In the genomic region with DNA sequence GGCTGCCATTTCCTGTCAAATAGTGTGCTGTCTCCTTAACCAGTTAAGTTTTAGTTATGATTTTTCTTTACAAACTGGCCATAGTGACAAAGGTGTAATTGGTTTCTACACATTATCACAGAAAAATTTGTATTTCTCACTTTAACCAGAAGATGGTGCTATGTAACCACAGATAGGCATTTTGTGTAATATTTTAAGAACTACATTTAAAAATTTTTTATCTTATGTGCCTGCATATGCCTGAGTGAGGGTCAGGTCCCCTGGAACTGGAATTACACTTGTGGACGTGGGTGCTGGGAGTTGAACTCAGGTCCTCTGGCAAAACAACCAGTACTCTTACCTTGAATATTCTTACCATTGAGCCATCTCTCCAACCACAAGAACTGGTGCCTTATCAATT, we compare ENCODE assay signal across 12 mouse cellular contexts. TPM values are rescaled to one million over a fixed set of nuclear protein-coding genes. Genes with fewer than 3 reads are reported as not detected.
DNase-seq lines count a peak whose midpoint lies in the region; ATAC-seq and TF ChIP-seq lines count a peak whose summit lies in the region.
"Had no signal": no experiment of that assay in that cellular context is flagged by ENCODE, and none has a peak within 500 bp of the region (broad histone marks: within the 10 kb centered on the region; RNA-seq: fewer than 3 reads in every experiment).

No protein-coding gene starts in this region.

- H3K4me2 ChIP-seq in kidney, postnatal 0 days (ENCODE audit: low read length): no peak overlapping the region
- H3K4me2 ChIP-seq in CH12.LX (ENCODE audit: insufficient read depth, low read depth, poor library complexity, severe bottlenecking): no peak overlapping the region
- H3K4me2 ChIP-seq: embryonic facial prominence, embryonic 12.5 days; limb, embryonic 12.5 days; midbrain, embryonic 12.5 days had no signal

- dilution Hi-C loops in CH12.LX (cut with MboI; ENCODE audit: extremely low pct_ligation_motif_present, extremely low pct_unique_long_range_greater_than_20kb, low sequenced_read_pairs): no loop called here

- DNase-seq in cerebellum, adult 9-10 months: peak; percentile 48
- no peak for DNase-seq in cerebellum, postnatal 4 days (ENCODE audit: low spot score in 2 of 2)
- DNase-seq in kidney, postnatal 0 days (ENCODE audit: low spot score): peak; percentile 63
- no peak for DNase-seq in kidney, postnatal 4 days
- DNase-seq in CH12.LX (ENCODE audit: extremely low read depth): no peak
- no peak for DNase-seq in urinary bladder, adult 2 months (ENCODE audit: low spot score)
- DNase-seq: adrenal gland, postnatal 10 days had no signal

- no peak for TF ChIP-seq POLR2A in CH12.LX (IDR thresholded peaks at IDR 0.05; ENCODE audit: low read depth, low read length)

- peaks cover 9% of the 10 kb centered on the region for H3K79me2 ChIP-seq in CH12.LX (replicated peaks; ENCODE audit: control insufficient read depth, extremely low read depth, insufficient read depth, poor library complexity, severe bottlenecking)

- ATAC-seq in kidney, postnatal 0 days (replicated peaks; ENCODE audit: low FRiP score, low read depth): no peak
- ATAC-seq in inflammation-experienced regulatory T-cells, adult 6 months: peak; percentile 38
- ATAC-seq in erythroid progenitor cell, adult 5-6 weeks (replicated peaks; ENCODE audit: low FRiP score, poor library complexity, severe bottlenecking): no peak

- TF ChIP-seq CTCF in kidney, postnatal 0 days (IDR thresholded peaks at IDR 0.05; ENCODE audit: low read depth): peak; percentile 71
- TF ChIP-seq CTCF in CH12.LX (conservative IDR thresholded peaks at IDR 0.05 in 1 of 2, IDR thresholded peaks at IDR 0.05 in 1 of 2; ENCODE audit: low read depth in 2 of 2, low read length in 2 of 2): peak; percentile 28 to 74; a peak in 3 of 4 replicates

- H3K4me1 ChIP-seq in kidney, postnatal 0 days (replicated peaks; ENCODE audit: insufficient read depth, low read length): 0 out of 2 replicates have a peak, but pooled peaks cover 4% of the 10 kb centered on the region
- H3K4me1 ChIP-seq in CH12.LX (ENCODE audit: control insufficient read depth in 1 of 2, insufficient read depth in 2 of 2): peaks cover 0 to 68% of the 10 kb centered on the region in 2 experiments; a peak in 3 of 4 replicates
- H3K4me1 ChIP-seq: embryonic facial prominence, embryonic 12.5 days had no signal

- H3K27ac ChIP-seq in kidney, postnatal 0 days: no peak overlapping the region
- H3K27ac ChIP-seq in CH12.LX (ENCODE audit: insufficient read depth, low read depth): no peak overlapping the region
- H3K27ac ChIP-seq: embryonic facial prominence, embryonic 12.5 days; limb, embryonic 12.5 days had no signal

- peak; percentile 90 for TF ChIP-seq RAD21 in CH12.LX (IDR thresholded peaks at IDR 0.05; ENCODE audit: low read depth, low read length)

- no peaks in the 10 kb centered on the region for H3K27me3 ChIP-seq in kidney, postnatal 0 days (ENCODE audit: insufficient read depth, low read length)
- H3K27me3 ChIP-seq in CH12.LX (replicated peaks): no peaks in the 10 kb centered on the region
- H3K27me3 ChIP-seq: embryonic facial prominence, embryonic 12.5 days; limb, embryonic 12.5 days; midbrain, embryonic 12.5 days had no signal

- H3K4me3 ChIP-seq in kidney, postnatal 0 days (replicated peaks; ENCODE audit: low read depth, low read length): no peak overlapping the region
- H3K4me3 ChIP-seq in CH12.LX (replicated peaks in 1 of 3; ENCODE audit: low read depth in 2 of 3, low read length in 2 of 3, poor library complexity in 1 of 3): no peak overlapping the region
- H3K4me3 ChIP-seq: embryonic facial prominence, embryonic 12.5 days; limb, embryonic 12.5 days; midbrain, embryonic 12.5 days had no signal

- WGBS in kidney, postnatal 0 days: 59% methylated on average over 1 of the region's 1 CpGs

- peaks cover 26% of the 10 kb centered on the region; the same call in 1 of the 2 replicates for H3K36me3 ChIP-seq in kidney, postnatal 0 days (ENCODE audit: insufficient read depth, low read length)
- H3K36me3 ChIP-seq in CH12.LX (replicated peaks in 1 of 2; ENCODE audit: control insufficient read depth in 1 of 2, insufficient read depth in 1 of 2, low read length in 1 of 2): peaks cover 13 to 71% of the 10 kb centered on the region in 2 experiments

- TF ChIP-seq EP300 in CH12.LX (IDR thresholded peaks at IDR 0.05; ENCODE audit: low read length): no peak

- H3K9me3 ChIP-seq in kidney, postnatal 0 days (replicated peaks; ENCODE audit: low read length): no peaks in the 10 kb centered on the region
- H3K9me3 ChIP-seq in CH12.LX (replicated peaks; ENCODE audit: low read length): no peaks in the 10 kb centered on the region
- H3K9me3 ChIP-seq: embryonic facial prominence, embryonic 12.5 days; limb, embryonic 12.5 days; midbrain, embryonic 12.5 days had no signal

- in situ Hi-C loops in CH12.LX (cut with MboI; ENCODE audit: low pct_ligation_motif_present, low pct_unique_long_range_greater_than_20kb, low sequenced_read_pairs): loop anchor here (25.0 kb wide), 1 partner anchor 487 kb away; no protein-coding TSS in a partner anchor

- no peak overlapping the region for H3K9ac ChIP-seq in kidney, postnatal 0 days (ENCODE audit: low read depth, low read length)
- no peak overlapping the region for H3K9ac ChIP-seq in CH12.LX (ENCODE audit: insufficient read depth, low read depth)
- H3K9ac ChIP-seq: embryonic facial prominence, embryonic 12.5 days; limb, embryonic 12.5 days; midbrain, embryonic 12.5 days had no signal

TF ChIP-seq in CH12.LX, 34 proteins besides CTCF, POLR2A, EP300 and RAD21:
- TF ChIP-seq SMC3 (IDR thresholded peaks at IDR 0.05; ENCODE audit: low read depth, low read length): peak; percentile 58
- TF ChIP-seq HCFC1 (IDR thresholded peaks at IDR 0.05; ENCODE audit: low read depth, low read length): no peak

RNA-seq across cellular contexts. Expression of a gene that starts 13.4 kb away (rescaled TPM):
- polyA plus RNA-seq in kidney, postnatal 0 days (2015; fragmentation: Nextera tagmentation; extraction: Ambion mirVana): 215 and 232 TPM in 2 replicates
- total RNA-seq in CH12.LX (2012; rRNA removed) (23.7 and 33.2 TPM in 2 replicates), CH12.LX (2014; rRNA removed) (38.0 and 39.2 TPM in 2 replicates)
- polyA plus RNA-seq in CH12.LX (2012; ENCODE audit: insufficient read length, low read depth): 61.1 and 67.4 TPM in 2 replicates
- polyA plus RNA-seq in inflammation-experienced regulatory T-cells, adult 6 months (2017; shearing (Covaris generic)): 10 to 100 TPM in 2 of 3 experiments, 1 to 10 TPM in 1; 9.7 to 17.0 (median 12.9) TPM
- polyA plus RNA-seq in urinary bladder, adult 2 months (2012; rRNA removed): 60.3 and 63.6 TPM in 2 replicates
- 271 and 342 TPM in 2 replicates for total RNA-seq in erythroid progenitor cell, adult 5-6 weeks (2015; ENCODE audit: low replicate concordance)
- total RNA-seq in erythroid progenitor cell, adult 5-6 weeks (2017; ENCODE audit: low replicate concordance): 296 and 327 TPM in 2 replicates

RNA-seq across cellular contexts. Expression of a gene that starts 35.6 kb away (rescaled TPM):
- 277 and 296 TPM in 2 replicates for polyA plus RNA-seq in kidney, postnatal 0 days (2015; fragmentation: Nextera tagmentation; extraction: Ambion mirVana)
- total RNA-seq in CH12.LX (2012; rRNA removed): 71.9 and 117 TPM in 2 replicates
- 217 and 237 TPM in 2 replicates for total RNA-seq in CH12.LX (2014; rRNA removed)
- 243 and 265 TPM in 2 replicates for polyA plus RNA-seq in CH12.LX (2012; ENCODE audit: insufficient read length, low read depth)
- 100 to 1,000 TPM; 280 to 438 (median 366) TPM for polyA plus RNA-seq in inflammation-experienced regulatory T-cells, adult 6 months (2017; shearing (Covaris generic))
- polyA plus RNA-seq in urinary bladder, adult 2 months (2012; rRNA removed): 152 and 171 TPM in 2 replicates
- total RNA-seq in erythroid progenitor cell, adult 5-6 weeks (2015; ENCODE audit: low replicate concordance): 183 and 257 TPM in 2 replicates
- total RNA-seq in erythroid progenitor cell, adult 5-6 weeks (2017; ENCODE audit: low replicate concordance): 59.2 and 65.6 TPM in 2 replicates

RNA-seq across cellular contexts. Expression of a gene that starts 48.8 kb away (rescaled TPM):
- polyA plus RNA-seq in kidney, postnatal 0 days (2015; fragmentation: Nextera tagmentation; extraction: Ambion mirVana): 427 and 432 TPM in 2 replicates
- total RNA-seq in CH12.LX (2012; rRNA removed) (161 and 198 TPM in 2 replicates), CH12.LX (2014; rRNA removed) (381 and 389 TPM in 2 replicates)
- polyA plus RNA-seq in CH12.LX (2012; ENCODE audit: insufficient read length, low read depth): 197 and 223 TPM in 2 replicates
- polyA plus RNA-seq in inflammation-experienced regulatory T-cells, adult 6 months (2017; shearing (Covaris generic)): 100 to 1,000 TPM; 164 to 240 (median 184) TPM
- 178 and 179 TPM in 2 replicates for polyA plus RNA-seq in urinary bladder, adult 2 months (2012; rRNA removed)
- 72.5 and 85.8 TPM in 2 replicates for total RNA-seq in erythroid progenitor cell, adult 5-6 weeks (2015; ENCODE audit: low replicate concordance)
- 31.6 and 34.5 TPM in 2 replicates for total RNA-seq in erythroid progenitor cell, adult 5-6 weeks (2017; ENCODE audit: low replicate concordance)

Comparison
In these comparisons a context has a peak if more than half of its experiments do, and no peak if none do; other contexts are left out.
1. DNase-seq: peak in cerebellum, adult 9-10 months (single experiment) and kidney, postnatal 0 days (single experiment); none in cerebellum, postnatal 4 days (0 of 2), kidney, postnatal 4 days (0 of 2), CH12.LX (single experiment) and urinary bladder, adult 2 months (single experiment).